ENCODE assay signal across 11 mouse cellular contexts in genomic region chr10:4775541-4775940, GRCm38 (mm10).
DNase-seq lines count a peak whose midpoint lies in the region; ATAC-seq lines count a peak whose summit lies in the region.
"Had no signal": no experiment of that assay in that cellular context is flagged by ENCODE, and none has a peak within 500 bp of the region (broad histone marks: within the 10 kb centered on the region; RNA-seq: fewer than 3 reads in every experiment).

No protein-coding gene starts in this region.

- peak; percentile 57 to 62 for DNase-seq in cerebellum, postnatal 10 days
- DNase-seq in cerebellum, postnatal 25 days, result no peak
- DNase-seq in lung, postnatal 10 days, result peak; percentile 13
- no peak for DNase-seq in lung, postnatal 25 days (ENCODE audit: low spot score)
- peak; percentile 60 for DNase-seq in gastrocnemius, postnatal 10 days
- no peak for DNase-seq in ovary, postnatal 10 days (ENCODE audit: low spot score)
- DNase-seq in urinary bladder, adult 18-20 months (ENCODE audit: low spot score in 2 of 2), result no peak
- DNase-seq: B cell, adult 2 months; thymus, adult 18-20 months had no signal

- 0 out of 2 replicates have a peak, but pooled peaks have one; percentile 24 for ATAC-seq in megakaryocyte, adult 5-6 weeks (ENCODE audit: poor library complexity, severe bottlenecking)
- ATAC-seq: liver, embryonic 12.5 days had no signal

Comparison
In these comparisons a context has a peak if more than half of its experiments do, and no peak if none do; other contexts are left out.
1. DNase-seq: peak in cerebellum, postnatal 10 days (2 of 2), lung, postnatal 10 days (single experiment) and gastrocnemius, postnatal 10 days (single experiment); none in cerebellum, postnatal 25 days (0 of 2), lung, postnatal 25 days (single experiment), ovary, postnatal 10 days (single experiment) and urinary bladder, adult 18-20 months (0 of 2).